Mouse (Mus musculus): ENCODE data around the gene Ptpre. TPM values are rescaled to one million over a fixed set of nuclear protein-coding genes. Genes with fewer than 3 reads are reported as not detected.

Ptpre gene
- polyA plus RNA-seq, 1 experiment from 2014 or later: 0.41 TPM

GRCm38 (mm10) chr7:135648821-135649220 lies 111.5 kb downstream of the Ptpre start:
- no peak for DNase-seq (ENCODE audit: extremely low spot score, low spot score)
- WGBS: 92% methylated on average over 8 of the region's 8 CpGs
- H3K27ac ChIP-seq: no peak overlapping the region

DNA sequence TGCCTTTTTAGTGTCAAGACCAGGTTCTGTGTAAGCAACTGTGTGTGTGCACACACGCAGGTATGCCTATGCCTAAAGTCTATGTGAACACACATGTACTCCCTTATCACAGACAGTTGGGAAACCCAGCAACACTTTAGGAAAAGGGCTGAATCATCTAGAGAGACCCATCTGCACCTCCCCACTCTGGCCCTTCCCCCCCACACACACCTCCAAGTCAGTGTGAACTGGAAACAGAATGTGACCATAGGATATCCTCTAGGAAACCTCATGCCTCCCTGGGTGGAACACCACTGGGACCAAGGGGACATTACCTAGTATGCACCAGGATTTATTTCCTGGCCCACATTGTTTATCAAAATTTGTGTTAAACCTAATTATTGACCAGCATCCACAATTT lies 112.0 kb downstream of the Ptpre start:
- DNase-seq (ENCODE audit: extremely low spot score, low spot score): no peak
- no peaks in the 10 kb centered on the region for H3K4me1 ChIP-seq
- no peak overlapping the region for H3K27ac ChIP-seq
- H3K9me3 ChIP-seq: peaks cover 5% of the 10 kb centered on the region; the same call in 1 of the 2 replicates
- H3K27me3 ChIP-seq (ENCODE audit: poor library complexity, severe bottlenecking): no peaks in the 10 kb centered on the region
- H3K4me3 ChIP-seq: no peak overlapping the region
- WGBS: 86% methylated on average over 1 of the region's 1 CpGs
- H3K36me3 ChIP-seq (replicated peaks): no peaks in the 10 kb centered on the region

More at GRCm38 (mm10) chr7:135648821-135649220, 111.5 kb downstream of the Ptpre start:
- Histone ChIP-seq H3K4me1 (no peaks in the 10 kb centered on the region), H3K4me3 (no peak overlapping the region), H3K9me3 (peaks cover 5% of the 10 kb centered on the region; the same call in 1 of the 2 replicates), H3K36me3 (replicated peaks) (no peaks in the 10 kb centered on the region), H3K27me3 (ENCODE audit: poor library complexity, severe bottlenecking) (no peaks in the 10 kb centered on the region)

DNA sequence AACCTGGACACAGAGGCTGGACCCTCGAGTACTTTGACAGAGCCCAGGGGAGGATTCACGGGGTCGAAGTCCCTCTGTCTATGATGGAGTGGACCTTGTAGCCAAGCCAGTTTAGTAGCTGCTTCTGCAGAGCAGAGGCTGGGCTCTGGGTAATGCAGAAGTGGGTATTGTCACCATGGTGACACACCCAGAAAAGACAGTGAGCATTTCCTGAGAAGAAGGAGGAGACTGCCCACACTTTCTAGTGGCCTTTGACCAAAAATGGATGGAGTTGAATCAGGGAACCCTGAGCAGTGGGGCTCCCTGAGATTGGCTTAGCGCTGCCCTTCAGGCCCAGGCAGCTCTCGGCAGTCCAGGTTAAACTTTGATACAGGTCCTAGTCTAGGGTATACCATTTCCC lies 112.8 kb downstream of the Ptpre start:
- DNase-seq (ENCODE audit: extremely low spot score, low spot score): no peak
- Histone ChIP-seq H3K9me3 (peaks cover 5% of the 10 kb centered on the region; the same call in 1 of the 2 replicates), H3K4me3 (no peak overlapping the region), H3K36me3 (replicated peaks) (no peaks in the 10 kb centered on the region), H3K27ac (no peak overlapping the region), H3K4me1 (no peaks in the 10 kb centered on the region), H3K27me3 (ENCODE audit: poor library complexity, severe bottlenecking) (no peaks in the 10 kb centered on the region)
- WGBS: 90% methylated on average over 5 of the region's 5 CpGs

DNA sequence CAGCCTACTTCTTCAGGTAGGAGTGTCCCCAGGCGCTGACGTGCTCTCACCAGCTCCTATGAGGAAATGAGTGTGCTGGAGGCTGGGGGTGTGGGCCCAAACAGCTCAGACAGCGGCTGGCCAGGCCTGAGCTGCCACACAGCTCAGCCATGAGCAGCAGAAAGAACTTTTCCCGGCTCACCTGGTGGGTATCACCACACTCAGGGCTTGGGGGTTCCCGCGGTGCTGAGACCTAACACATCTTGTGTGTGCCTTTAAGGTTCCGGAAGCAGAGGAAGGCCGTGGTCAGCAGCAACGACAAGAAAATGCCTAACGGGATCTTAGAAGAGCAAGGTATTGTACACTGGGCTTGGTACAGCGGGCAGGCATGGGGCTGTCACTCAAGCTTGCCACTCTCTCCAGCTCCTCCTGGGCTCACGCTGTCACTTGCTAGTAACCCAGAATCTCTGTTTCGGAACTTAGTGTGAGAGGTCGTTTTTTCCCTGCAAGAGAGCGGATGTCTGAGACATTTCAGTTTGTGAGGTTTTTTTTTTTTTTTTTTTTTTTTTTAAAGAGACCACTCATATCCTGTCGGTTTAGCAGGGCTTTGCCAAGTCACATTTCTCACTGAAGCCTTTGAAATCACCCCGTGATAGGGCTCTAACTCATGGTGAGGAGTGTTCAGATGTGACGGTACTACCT lies 114.7 kb downstream of the Ptpre start:
- DNase-seq (ENCODE audit: extremely low spot score, low spot score): no peak
- Histone ChIP-seq H3K27ac (no peak overlapping the region), H3K9me3 (peaks cover 5% of the 10 kb centered on the region; the same call in 1 of the 2 replicates), H3K4me3 (no peak overlapping the region), H3K27me3 (ENCODE audit: poor library complexity, severe bottlenecking) (no peaks in the 10 kb centered on the region), H3K36me3 (replicated peaks) (no peaks in the 10 kb centered on the region), H3K4me1 (peaks cover 3% of the 10 kb centered on the region; the same call in 1 of the 2 replicates)
- WGBS: 77% methylated on average over 18 of the region's 18 CpGs

DNA sequence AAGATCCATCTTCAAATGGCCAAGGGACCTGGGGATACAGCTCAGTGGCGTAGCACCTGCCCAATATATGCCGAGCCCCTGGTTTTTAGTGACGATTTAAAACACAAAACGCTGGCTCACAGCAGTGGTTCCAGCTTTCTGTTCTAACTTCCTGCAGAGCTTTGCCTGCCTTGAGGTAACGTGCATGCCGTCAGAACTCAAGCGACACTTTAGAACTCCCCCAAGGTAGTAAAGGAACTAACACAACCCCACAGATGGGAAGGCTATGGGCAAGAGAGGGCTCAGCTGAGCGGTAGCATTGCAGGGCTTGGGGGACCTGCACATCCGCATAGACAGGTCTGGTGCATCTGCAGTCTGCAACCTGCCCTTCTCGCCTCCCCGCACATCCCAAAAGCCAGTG lies 115.5 kb downstream of the Ptpre start:
- no peak overlapping the region for H3K27ac ChIP-seq
- no peaks in the 10 kb centered on the region for H3K36me3 ChIP-seq (replicated peaks)
- peaks cover 6% of the 10 kb centered on the region; the same call in 1 of the 2 replicates for H3K4me1 ChIP-seq
- no peaks in the 10 kb centered on the region for H3K27me3 ChIP-seq (ENCODE audit: poor library complexity, severe bottlenecking)
- DNase-seq (ENCODE audit: extremely low spot score, low spot score): no peak
- H3K4me3 ChIP-seq: no peak overlapping the region
- H3K9me3 ChIP-seq: peaks cover 5% of the 10 kb centered on the region; the same call in 1 of the 2 replicates
- WGBS: 71% methylated on average over 11 of the region's 11 CpGs

DNA sequence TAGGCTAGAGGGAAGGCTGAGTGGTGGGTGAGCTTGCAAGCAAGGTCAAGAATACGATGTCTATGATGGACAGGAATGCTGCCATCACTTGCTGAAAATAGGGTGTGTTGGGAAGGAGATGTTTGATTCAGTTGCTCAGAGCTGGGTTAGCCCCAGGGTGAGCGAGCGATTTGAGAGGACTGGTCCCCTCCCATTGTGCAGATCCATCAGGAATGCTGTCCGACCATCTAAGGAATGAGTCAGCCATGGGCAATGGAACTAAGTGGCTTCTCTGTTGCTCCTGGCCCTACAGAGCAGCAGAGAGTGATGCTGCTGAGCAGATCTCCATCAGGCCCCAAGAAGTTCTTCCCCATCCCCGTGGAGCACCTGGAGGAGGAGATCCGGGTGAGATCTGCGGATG lies 116.3 kb downstream of the Ptpre start:
- Histone ChIP-seq H3K9me3 (no peaks in the 10 kb centered on the region), H3K27ac (no peak overlapping the region), H3K36me3 (replicated peaks) (no peaks in the 10 kb centered on the region), H3K4me1 (peaks cover 6% of the 10 kb centered on the region; the same call in 1 of the 2 replicates), H3K27me3 (ENCODE audit: poor library complexity, severe bottlenecking) (no peaks in the 10 kb centered on the region), H3K4me3 (no peak overlapping the region)
- 89% methylated on average over 7 of the region's 7 CpGs for WGBS
- DNase-seq (ENCODE audit: extremely low spot score, low spot score): no peak

- DNase-seq (ENCODE audit: extremely low spot score, low spot score): no peak
- no peak overlapping the region for H3K27ac ChIP-seq
- peaks cover 6% of the 10 kb centered on the region; the same call in 1 of the 2 replicates for H3K4me1 ChIP-seq
- 91% methylated on average over 6 of the region's 6 CpGs for WGBS
- no peaks in the 10 kb centered on the region for H3K9me3 ChIP-seq
- no peaks in the 10 kb centered on the region for H3K27me3 ChIP-seq (ENCODE audit: poor library complexity, severe bottlenecking)
- H3K36me3 ChIP-seq (replicated peaks): no peaks in the 10 kb centered on the region
- no peak overlapping the region for H3K4me3 ChIP-seq
Measured at GRCm38 (mm10) chr7:135654288-135654687, 117.0 kb downstream of the Ptpre start.

GRCm38 (mm10) chr7:135655113-135655512 lies 117.8 kb downstream of the Ptpre start:
- 83% methylated on average over 4 of the region's 4 CpGs for WGBS
- no peaks in the 10 kb centered on the region for H3K9me3 ChIP-seq
- no peak for DNase-seq (ENCODE audit: extremely low spot score, low spot score)

DNA sequence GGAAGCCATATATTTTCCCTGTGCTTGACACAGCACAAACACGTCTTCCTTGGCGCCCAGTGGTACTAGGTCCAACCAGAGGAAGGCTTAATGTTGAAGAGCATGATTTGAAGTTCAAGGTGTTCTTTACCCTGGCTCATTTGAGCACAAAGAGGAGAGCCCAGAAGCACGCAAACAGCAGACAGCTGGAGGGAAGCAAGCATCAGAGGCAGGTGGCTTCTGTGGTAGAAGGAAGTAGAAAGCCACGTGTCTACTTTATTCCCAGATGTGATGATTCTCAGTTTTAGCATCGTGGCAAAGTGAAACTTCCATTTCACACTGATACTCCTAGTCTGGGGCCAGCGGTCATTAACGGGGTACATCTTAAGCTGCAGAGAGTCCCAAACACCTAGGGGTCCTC lies 120.9 kb downstream of the Ptpre start:
- H3K27ac ChIP-seq: no peak overlapping the region
- H3K9me3 ChIP-seq: no peaks in the 10 kb centered on the region
- 93% methylated on average over 7 of the region's 7 CpGs for WGBS
- H3K4me1 ChIP-seq: peaks cover 6% of the 10 kb centered on the region; the same call in 1 of the 2 replicates
- H3K36me3 ChIP-seq (replicated peaks): no peaks in the 10 kb centered on the region
- no peak overlapping the region for H3K4me3 ChIP-seq
- no peaks in the 10 kb centered on the region for H3K27me3 ChIP-seq (ENCODE audit: poor library complexity, severe bottlenecking)
- no peak for DNase-seq (ENCODE audit: extremely low spot score, low spot score)

More at GRCm38 (mm10) chr7:135655113-135655512, 117.8 kb downstream of the Ptpre start:
- no peaks in the 10 kb centered on the region for H3K27me3 ChIP-seq (ENCODE audit: poor library complexity, severe bottlenecking)
- no peak overlapping the region for H3K4me3 ChIP-seq
- H3K36me3 ChIP-seq (replicated peaks): no peaks in the 10 kb centered on the region
- H3K27ac ChIP-seq: no peak overlapping the region
- H3K4me1 ChIP-seq: peaks cover 6% of the 10 kb centered on the region; the same call in 1 of the 2 replicates

GRCm38 (mm10) chr7:135659314-135659935 lies 122.1 kb downstream of the Ptpre start:
- 86% methylated on average over 5 of the region's 5 CpGs for WGBS
- no peaks in the 10 kb centered on the region for H3K9me3 ChIP-seq
- H3K4me3 ChIP-seq: no peak overlapping the region
- no peaks in the 10 kb centered on the region for H3K36me3 ChIP-seq (replicated peaks)
- H3K27ac ChIP-seq: 0 out of 2 replicates have a peak overlapping the region, but pooled peaks have one; percentile 35
- DNase-seq (ENCODE audit: extremely low spot score, low spot score): no peak
- H3K27me3 ChIP-seq (ENCODE audit: poor library complexity, severe bottlenecking): no peaks in the 10 kb centered on the region
- H3K4me1 ChIP-seq: peaks cover 6% of the 10 kb centered on the region; the same call in 1 of the 2 replicates

DNA sequence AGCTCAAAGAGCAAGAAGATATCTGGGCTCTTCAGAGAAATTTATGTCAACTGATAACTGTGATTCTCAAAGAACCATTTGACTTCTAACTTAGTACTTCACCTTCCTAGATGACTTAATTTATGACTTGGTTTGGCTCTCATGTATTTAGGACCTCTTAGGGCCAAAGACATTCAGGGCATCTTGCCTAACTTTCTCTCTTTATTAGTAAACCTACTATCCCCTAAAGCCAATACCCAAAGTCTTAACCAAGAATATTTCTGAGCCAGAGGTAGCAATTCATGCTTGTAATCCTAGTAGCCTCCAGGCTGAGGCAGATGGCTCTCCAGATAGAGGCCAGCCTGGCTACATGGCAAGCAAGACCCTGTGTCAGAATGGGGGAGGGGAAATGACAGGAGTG lies 123.0 kb downstream of the Ptpre start:
- Histone ChIP-seq H3K4me3 (no peak overlapping the region), H3K36me3 (replicated peaks) (no peaks in the 10 kb centered on the region), H3K27ac (no peak overlapping the region), H3K9me3 (no peaks in the 10 kb centered on the region), H3K4me1 (peaks cover 6% of the 10 kb centered on the region; the same call in 1 of the 2 replicates), H3K27me3 (ENCODE audit: poor library complexity, severe bottlenecking) (no peaks in the 10 kb centered on the region)
- no peak for DNase-seq (ENCODE audit: extremely low spot score, low spot score)

- DNase-seq (ENCODE audit: extremely low spot score, low spot score): no peak
- H3K4me3 ChIP-seq: no peak overlapping the region
- 83% methylated on average over 7 of the region's 7 CpGs for WGBS
- no peaks in the 10 kb centered on the region for H3K9me3 ChIP-seq
- no peak overlapping the region for H3K27ac ChIP-seq
- no peaks in the 10 kb centered on the region for H3K36me3 ChIP-seq (replicated peaks)
- peaks cover 11% of the 10 kb centered on the region for H3K4me1 ChIP-seq
- no peaks in the 10 kb centered on the region; the same call in 1 of the 2 replicates for H3K27me3 ChIP-seq (ENCODE audit: poor library complexity, severe bottlenecking)
Measured at GRCm38 (mm10) chr7:135664211-135664610, 126.9 kb downstream of the Ptpre start.

DNA sequence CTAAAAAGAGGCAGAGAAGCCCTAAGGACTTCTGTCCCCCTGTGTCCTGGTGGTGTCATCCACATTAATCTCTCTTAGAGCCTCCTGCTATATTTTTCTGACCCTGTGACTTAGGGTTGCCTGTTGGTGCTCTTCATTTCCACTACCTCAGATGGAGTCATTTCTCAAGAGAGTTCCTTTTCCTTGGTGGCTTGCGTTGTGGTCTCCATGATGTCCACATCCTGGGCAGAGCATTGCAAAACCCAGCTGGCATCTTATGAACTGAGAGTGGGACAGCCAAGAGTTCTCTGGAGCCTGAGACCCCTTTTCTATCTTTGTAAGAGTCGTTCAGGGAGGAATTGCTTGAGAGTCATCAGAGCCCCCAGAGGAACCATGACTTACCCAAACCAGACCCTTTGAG lies 129.0 kb downstream of the Ptpre start:
- H3K4me1 ChIP-seq: peaks cover 11% of the 10 kb centered on the region
- no peak for DNase-seq (ENCODE audit: extremely low spot score, low spot score)
- H3K9me3 ChIP-seq: no peaks in the 10 kb centered on the region
- H3K27ac ChIP-seq: no peak overlapping the region
- no peak overlapping the region for H3K4me3 ChIP-seq
- no peaks in the 10 kb centered on the region; the same call in 1 of the 2 replicates for H3K27me3 ChIP-seq (ENCODE audit: poor library complexity, severe bottlenecking)
- H3K36me3 ChIP-seq (replicated peaks): no peaks in the 10 kb centered on the region
- 96% methylated on average over 2 of the region's 2 CpGs for WGBS

All from forebrain, embryonic 10.5 days (tissue).